Mouse (Mus musculus): ENCODE measurements around the gene Gm20662. TPM values are rescaled to one million over a fixed set of nuclear protein-coding genes. Genes with fewer than 3 reads are reported as not detected.

Gm20662 gene
- polyA plus RNA-seq, 1 experiment from 2014 or later, result 1.5 TPM

- Histone ChIP-seq H3K4me1 (replicated peaks) (peaks cover 18% of the 10 kb centered on the region), H3K4me2 (no peak overlapping the region), H3K27me3 (replicated peaks) (no peaks in the 10 kb centered on the region), H3K9ac (no peak overlapping the region), H3K9me3 (replicated peaks) (no peaks in the 10 kb centered on the region), H3K36me3 (peaks cover 18% of the 10 kb centered on the region; the same call in 1 of the 2 replicates), H3K27ac (ENCODE audit: poor library complexity, severe bottlenecking) (no peak overlapping the region), H3K4me3 (no peak overlapping the region)
- WGBS, result 79% methylated on average over 3 of the region's 3 CpGs
- ATAC-seq (ENCODE audit: insufficient number of reproducible peaks, low FRiP score), result no peak
These were observed 21.0 kb downstream of the Gm20662 start for GRCm38 (mm10) chr9:108017127-108017526.

GRCm38 (mm10) chr9:108020741-108021140 is 24.6 kb downstream of the Gm20662 start:
- Histone ChIP-seq H3K36me3 (peaks cover 27% of the 10 kb centered on the region), H3K4me2 (peak overlapping the region; percentile 24), H3K27ac (ENCODE audit: poor library complexity, severe bottlenecking) (peak overlapping the region; percentile 18; the same call in 1 of the 2 replicates), H3K27me3 (replicated peaks) (no peaks in the 10 kb centered on the region), H3K9ac (no peak overlapping the region), H3K9me3 (replicated peaks) (no peaks in the 10 kb centered on the region), H3K4me1 (replicated peaks) (peaks cover 16% of the 10 kb centered on the region), H3K4me3 (no peak overlapping the region)
- ATAC-seq (ENCODE audit: insufficient number of reproducible peaks, low FRiP score), result no peak
- 92% methylated on average over 1 of the region's 1 CpGs for WGBS

- H3K4me2 ChIP-seq, result no peak overlapping the region
- H3K27me3 ChIP-seq (replicated peaks), result no peaks in the 10 kb centered on the region
- no peak overlapping the region for H3K9ac ChIP-seq
- peaks cover 41% of the 10 kb centered on the region for H3K36me3 ChIP-seq
- 85% methylated on average over 3 of the region's 3 CpGs for WGBS
- peaks cover 16% of the 10 kb centered on the region for H3K4me1 ChIP-seq (replicated peaks)
- peaks cover 5% of the 10 kb centered on the region for H3K9me3 ChIP-seq (replicated peaks)
- H3K4me3 ChIP-seq, result no peak overlapping the region
- no peak overlapping the region for H3K27ac ChIP-seq (ENCODE audit: poor library complexity, severe bottlenecking)
- no peak for ATAC-seq (ENCODE audit: insufficient number of reproducible peaks, low FRiP score)
These were observed 27.1 kb downstream of the Gm20662 start for GRCm38 (mm10) chr9:108023216-108023615.

GRCm38 (mm10) chr9:108026584-108026983 is 30.4 kb downstream of the Gm20662 start:
- ATAC-seq (ENCODE audit: insufficient number of reproducible peaks, low FRiP score), result no peak
- Histone ChIP-seq H3K27me3 (replicated peaks) (no peaks in the 10 kb centered on the region), H3K27ac (ENCODE audit: poor library complexity, severe bottlenecking) (no peak overlapping the region), H3K4me2 (no peak overlapping the region), H3K36me3 (peaks cover 50% of the 10 kb centered on the region), H3K4me1 (replicated peaks) (peaks cover 6% of the 10 kb centered on the region), H3K4me3 (no peak overlapping the region), H3K9me3 (replicated peaks) (peaks cover 5% of the 10 kb centered on the region), H3K9ac (no peak overlapping the region)
- WGBS, result 92% methylated on average over 3 of the region's 3 CpGs

GRCm38 (mm10) chr9:108027867-108028266 is 31.7 kb downstream of the Gm20662 start:
- Histone ChIP-seq H3K4me1 (replicated peaks) (no peaks in the 10 kb centered on the region), H3K4me3 (no peak overlapping the region), H3K9me3 (replicated peaks) (peaks cover 5% of the 10 kb centered on the region), H3K4me2 (no peak overlapping the region), H3K9ac (no peak overlapping the region), H3K27ac (ENCODE audit: poor library complexity, severe bottlenecking) (no peak overlapping the region), H3K27me3 (replicated peaks) (no peaks in the 10 kb centered on the region), H3K36me3 (peaks cover 61% of the 10 kb centered on the region)
- 95% methylated on average over 3 of the region's 3 CpGs for WGBS
- no peak for ATAC-seq (ENCODE audit: insufficient number of reproducible peaks, low FRiP score)

- peaks cover 55% of the 10 kb centered on the region for H3K36me3 ChIP-seq
- no peak for ATAC-seq (ENCODE audit: insufficient number of reproducible peaks, low FRiP score)
- no peak overlapping the region for H3K4me2 ChIP-seq
- H3K27ac ChIP-seq (ENCODE audit: poor library complexity, severe bottlenecking), result no peak overlapping the region
- H3K9me3 ChIP-seq (replicated peaks), result peaks cover 5% of the 10 kb centered on the region; the same call in 1 of the 2 replicates
- H3K4me3 ChIP-seq, result no peak overlapping the region
- WGBS, result 88% methylated on average over 5 of the region's 5 CpGs
- no peak overlapping the region for H3K9ac ChIP-seq
- H3K4me1 ChIP-seq (replicated peaks), result no peaks in the 10 kb centered on the region
- H3K27me3 ChIP-seq (replicated peaks), result no peaks in the 10 kb centered on the region
These were observed 36.0 kb downstream of the Gm20662 start for GRCm38 (mm10) chr9:108032126-108032525.

- Histone ChIP-seq H3K4me1 (replicated peaks) (no peaks in the 10 kb centered on the region), H3K27me3 (replicated peaks) (no peaks in the 10 kb centered on the region), H3K9me3 (replicated peaks) (no peaks in the 10 kb centered on the region), H3K4me2 (no peak overlapping the region), H3K36me3 (peaks cover 61% of the 10 kb centered on the region), H3K9ac (no peak overlapping the region), H3K27ac (ENCODE audit: poor library complexity, severe bottlenecking) (no peak overlapping the region), H3K4me3 (no peak overlapping the region)
- no peak for ATAC-seq (ENCODE audit: insufficient number of reproducible peaks, low FRiP score)
- 97% methylated on average over 2 of the region's 2 CpGs for WGBS
These were observed 39.4 kb downstream of the Gm20662 start for GRCm38 (mm10) chr9:108035331-108036156.

- no peak overlapping the region for H3K27ac ChIP-seq (ENCODE audit: poor library complexity, severe bottlenecking)
- H3K4me3 ChIP-seq, result no peak overlapping the region
- no peaks in the 10 kb centered on the region for H3K27me3 ChIP-seq (replicated peaks)
- H3K36me3 ChIP-seq, result peaks cover 68% of the 10 kb centered on the region
- no peak for ATAC-seq (ENCODE audit: insufficient number of reproducible peaks, low FRiP score)
- WGBS, result 94% methylated on average over 8 of the region's 8 CpGs
- H3K4me2 ChIP-seq, result no peak overlapping the region
- H3K9me3 ChIP-seq (replicated peaks), result no peaks in the 10 kb centered on the region
- no peak overlapping the region for H3K9ac ChIP-seq
- H3K4me1 ChIP-seq (replicated peaks), result peaks cover 27% of the 10 kb centered on the region
These were observed 48.8 kb downstream of the Gm20662 start for GRCm38 (mm10) chr9:108044751-108045492.

- no peak overlapping the region for H3K4me3 ChIP-seq
- no peak overlapping the region for H3K27ac ChIP-seq (ENCODE audit: poor library complexity, severe bottlenecking)
- H3K9me3 ChIP-seq (replicated peaks), result no peaks in the 10 kb centered on the region
- no peaks in the 10 kb centered on the region for H3K27me3 ChIP-seq (replicated peaks)
- 87% methylated on average over 4 of the region's 4 CpGs for WGBS
- H3K4me2 ChIP-seq, result no peak overlapping the region
- H3K4me1 ChIP-seq (replicated peaks), result peaks cover 35% of the 10 kb centered on the region
- no peak for ATAC-seq (ENCODE audit: insufficient number of reproducible peaks, low FRiP score)
- peaks cover 70% of the 10 kb centered on the region for H3K36me3 ChIP-seq
- H3K9ac ChIP-seq, result no peak overlapping the region; the same call in 1 of the 2 replicates
These were observed 50.4 kb downstream of the Gm20662 start for GRCm38 (mm10) chr9:108046582-108046981.

- 36% methylated on average over 17 of the region's 17 CpGs for WGBS
- Histone ChIP-seq H3K9me3 (replicated peaks) (no peaks in the 10 kb centered on the region), H3K4me2 (peak overlapping the region; percentile 93), H3K36me3 (peaks cover 66% of the 10 kb centered on the region), H3K4me3 (peak overlapping the region; percentile 88), H3K27me3 (replicated peaks) (no peaks in the 10 kb centered on the region), H3K4me1 (replicated peaks) (peaks cover 42% of the 10 kb centered on the region), H3K27ac (ENCODE audit: poor library complexity, severe bottlenecking) (peak overlapping the region; percentile 79), H3K9ac (peak overlapping the region; percentile 64)
- no peak for ATAC-seq (ENCODE audit: insufficient number of reproducible peaks, low FRiP score)
These were observed 51.7 kb downstream of the Gm20662 start for GRCm38 (mm10) chr9:108047601-108048565.

All from heart, embryonic 12.5 days (tissue).